Mouse (Mus musculus): ENCODE data around the gene Pcdh20. TPM values are rescaled to one million over a fixed set of nuclear protein-coding genes. Genes with fewer than 3 reads are reported as not detected.

The Pcdh20 gene
- polyA plus RNA-seq (2017; shearing (Covaris generic)): not detected

DNA sequence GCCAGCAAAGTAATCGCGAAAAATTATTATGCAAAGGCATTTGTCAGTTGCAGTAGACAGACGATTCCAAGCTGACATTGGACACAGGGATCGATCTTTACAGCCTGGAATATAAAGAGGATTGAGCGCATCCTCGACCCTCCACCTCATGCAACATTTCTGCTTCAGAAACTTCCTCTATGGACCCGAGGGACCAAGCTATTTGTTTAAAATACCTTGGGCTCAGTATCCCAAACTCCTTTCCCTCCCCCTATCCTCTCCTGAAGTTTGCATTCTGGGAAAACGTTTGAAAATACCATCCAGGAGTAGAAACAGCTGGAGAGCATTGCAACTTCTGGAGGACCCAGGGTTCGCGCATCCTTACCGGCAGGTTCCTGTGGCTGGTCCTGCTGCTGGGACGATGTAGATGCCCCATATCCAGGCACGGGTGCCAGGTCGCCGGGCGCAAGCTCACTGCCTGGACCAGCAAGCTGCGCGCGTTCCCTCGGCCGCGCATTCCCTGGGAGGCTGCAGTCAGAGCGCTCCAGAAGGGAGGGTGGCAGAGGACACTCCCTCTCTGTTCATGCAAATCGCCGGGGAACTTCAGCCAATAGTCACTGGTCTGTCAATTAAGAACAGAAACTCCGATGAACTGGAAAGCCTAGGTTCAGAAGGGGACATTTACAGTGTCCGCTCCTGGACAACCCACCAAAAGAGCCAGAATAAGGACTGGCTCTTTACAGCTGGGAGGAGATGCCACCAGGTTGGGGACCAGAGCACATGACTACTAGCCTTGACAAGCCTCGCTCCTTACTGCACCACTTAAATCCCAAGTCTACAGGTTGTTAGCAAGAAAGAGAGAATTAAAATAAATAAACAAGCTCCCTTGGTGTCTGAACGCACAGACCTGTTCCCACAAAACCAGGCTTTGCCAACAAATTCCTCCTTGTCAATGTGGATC is at the start of gene Pcdh20:
Gene Pcdh20 (minus strand): TSS at position 902 of the 940 bp plus-strand sequence.

All from CD4-positive, CD25-positive, alpha-beta regulatory T cell, adult 9 weeks (primary cell).